Mouse (Mus musculus): ENCODE measurements at regions not wholly inside any gene's neighbourhood (a gene's known extent, or its start where the extent isn't known, plus 50 kb on each side); places are given as distances from the start of the nearest gene placed in this dataset.

DNA sequence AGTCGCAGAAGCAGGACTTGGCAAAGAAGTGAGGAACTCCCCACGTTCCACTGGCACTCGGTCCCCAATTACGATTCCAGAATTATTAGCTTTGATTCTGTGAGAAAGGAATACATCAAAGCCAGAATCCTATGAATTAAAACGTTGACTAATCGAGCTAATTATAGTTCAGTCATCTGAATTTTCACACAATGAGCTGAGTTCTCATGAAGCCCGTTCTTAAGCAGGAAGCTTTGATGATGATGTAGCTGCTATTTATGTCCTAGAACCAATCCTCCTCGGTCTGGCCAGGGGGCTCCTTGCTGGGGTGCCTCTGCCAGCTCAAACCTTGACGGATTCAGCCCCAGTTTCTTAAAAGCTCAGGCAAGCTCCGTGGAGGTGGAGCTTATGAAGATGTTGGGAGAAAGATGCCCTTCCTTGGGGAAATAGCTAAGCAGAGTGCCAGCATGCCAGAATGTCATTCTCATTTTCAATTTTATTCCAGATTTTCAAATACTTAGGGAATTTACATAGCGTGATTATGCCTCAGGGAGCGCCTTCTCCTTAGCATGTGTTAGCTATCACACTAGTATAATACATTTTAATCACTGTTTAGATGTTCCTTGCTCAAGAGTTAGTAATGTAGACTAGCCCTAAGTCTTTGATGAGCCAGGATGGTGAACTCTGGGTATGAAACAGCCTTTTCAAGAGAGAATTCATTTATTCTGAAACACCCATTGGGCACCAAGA lies 65.5 kb upstream of the Ppm1b start:
- no peak for DNase-seq

DNA sequence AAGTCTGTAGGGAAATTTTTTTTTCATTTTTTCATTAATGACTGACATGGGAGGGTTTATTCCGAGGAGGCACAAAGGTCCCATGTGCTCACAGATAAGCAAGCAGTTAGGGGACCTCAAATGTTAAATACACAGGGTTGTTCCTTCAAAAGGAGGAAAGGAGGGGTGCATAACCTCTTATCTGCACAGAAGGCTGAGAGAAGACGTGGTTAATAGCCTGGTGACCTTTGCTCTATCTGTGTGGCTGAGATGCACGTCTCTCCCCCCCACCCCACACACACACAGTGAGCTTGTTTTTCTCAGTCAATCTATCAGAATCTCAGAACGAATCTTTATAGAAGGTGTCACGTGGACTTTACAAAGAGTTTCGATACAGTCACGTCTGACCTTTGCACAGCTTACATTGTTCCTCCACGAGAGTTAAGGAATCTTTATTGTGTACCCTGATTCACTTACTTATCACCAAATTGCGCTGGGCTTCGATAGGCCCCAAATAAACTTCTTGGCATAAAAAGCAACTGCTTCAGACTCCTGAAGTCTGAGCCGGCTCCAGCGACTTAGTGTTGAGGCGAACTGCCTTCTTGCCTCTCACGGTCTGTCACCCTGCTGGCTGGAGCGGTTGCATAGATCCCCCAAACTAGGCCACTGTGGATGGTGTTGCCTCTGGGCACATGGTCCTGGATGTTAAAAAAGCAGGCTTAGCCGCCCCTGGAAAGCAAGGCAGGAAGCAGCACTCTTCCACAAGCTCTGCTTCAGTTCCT lies 63.1 kb upstream of the Ppm1b start:
- DNase-seq, result no peak

DNA sequence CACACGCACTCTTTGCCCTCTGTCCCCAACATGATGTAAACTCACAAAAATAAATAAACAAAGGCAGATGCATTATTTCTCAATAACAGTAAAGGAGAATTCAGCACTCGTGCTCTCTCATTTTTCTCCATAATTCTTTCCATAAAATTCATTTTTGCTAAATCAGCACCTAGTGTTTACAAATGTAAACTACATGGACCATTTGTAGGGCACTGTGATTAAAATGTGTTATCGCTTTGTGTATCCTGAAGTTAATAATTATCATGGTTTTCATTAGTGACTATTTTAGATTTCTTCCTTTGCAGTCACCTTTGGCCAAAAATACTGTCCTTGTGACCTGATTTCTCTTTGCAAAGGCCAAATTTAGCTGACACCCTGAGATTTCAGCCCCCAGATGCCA lies 61.0 kb upstream of the Ppm1b start:
- no peak for DNase-seq

DNA sequence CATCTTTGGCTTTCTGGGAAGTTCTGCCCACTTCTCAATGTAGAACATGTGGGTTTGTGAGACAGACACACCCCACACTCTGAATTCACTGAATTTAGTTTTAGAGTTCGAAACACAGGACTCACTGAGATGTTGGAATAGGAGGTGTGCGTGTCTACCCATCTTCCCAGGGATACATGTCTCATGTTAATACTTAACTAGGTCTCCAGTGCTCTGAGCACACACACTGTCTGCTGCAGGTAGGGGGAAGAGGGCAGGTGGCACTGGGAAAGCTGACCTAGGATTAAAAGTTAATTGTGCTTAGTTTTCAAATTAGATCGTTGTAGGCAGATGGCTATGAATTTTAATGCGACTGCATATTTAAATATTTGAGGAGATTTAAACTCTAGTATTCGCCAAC lies 60.0 kb upstream of the Ppm1b start:
- no peak for DNase-seq

DNA sequence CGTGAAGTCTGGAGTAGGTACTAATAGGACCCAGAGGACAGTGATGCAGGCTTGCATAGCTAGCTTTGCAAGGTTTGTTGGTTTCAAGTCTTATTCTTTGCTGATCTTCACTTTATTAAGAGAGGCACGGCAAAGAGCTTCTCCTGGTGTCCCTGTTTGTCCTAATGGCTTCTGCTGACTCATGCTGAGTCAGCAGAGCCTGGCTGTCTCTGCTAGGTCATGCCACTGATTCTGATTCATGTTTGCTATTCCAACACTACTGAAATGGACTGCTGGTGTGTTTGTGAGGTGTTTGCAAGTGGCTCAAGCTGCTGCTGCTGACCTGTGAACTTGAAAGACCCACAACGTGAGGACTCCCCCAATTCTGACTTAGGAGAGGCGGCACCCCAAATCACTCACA lies 58.1 kb upstream of the Ppm1b start:
- no peak for DNase-seq

DNA sequence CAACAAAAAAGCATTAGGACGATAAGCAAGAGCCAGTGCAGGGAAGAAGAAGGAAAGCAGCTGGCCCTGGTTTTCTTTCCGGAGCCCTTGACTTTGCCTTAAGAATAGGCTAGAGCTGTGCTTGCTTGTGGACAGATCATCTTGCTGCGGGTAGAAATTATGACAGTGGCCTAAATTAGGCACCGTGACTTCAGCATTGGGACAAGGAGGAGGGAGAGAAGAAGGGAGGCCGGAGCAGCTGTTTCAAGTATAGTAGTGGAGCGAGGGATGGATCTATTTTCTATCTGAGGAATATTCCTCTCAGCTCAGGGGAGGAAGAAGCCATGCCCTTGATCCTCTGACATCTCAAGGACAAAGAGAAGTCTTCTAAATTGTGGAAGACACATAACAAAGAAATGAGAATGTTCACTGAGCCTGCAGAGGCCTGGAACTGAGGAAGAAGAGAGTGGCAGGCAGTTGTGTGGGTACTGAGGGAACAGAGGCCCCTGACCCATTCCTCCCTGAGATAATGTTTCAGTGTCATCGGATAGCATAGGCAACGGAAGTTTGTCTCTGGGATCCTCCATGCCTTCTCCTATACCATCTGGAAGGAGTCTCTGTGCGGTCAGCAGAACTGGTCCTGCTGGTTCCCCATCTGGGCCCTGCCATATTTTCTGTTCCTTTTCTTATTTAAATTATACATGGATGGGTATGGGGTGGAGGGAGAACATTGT lies 52.8 kb upstream of the Ppm1b start:
- peak; percentile 20 for DNase-seq
